Mouse (Mus musculus): ENCODE data around the gene Dctn5.
A peak's percentile ranks its signal among the peaks of the same experiment; 100 is the strongest.
"Not testable (repeated sequence)": the region's sequence is repeated elsewhere in the genome, so short reads cannot be mapped to it uniquely, and the experiment has no call there.

Gene Dctn5

GRCm38 (mm10) chr7:122132497-122133337 lies at the start of gene Dctn5, which contains the start of gene Palb2:
Dctn5 (plus strand) TSS chr7:122133041.
Palb2 (minus strand) TSS chr7:122132985.
- peak; percentile 94 for DNase-seq (ENCODE audit: low read depth, low spot score)

- no peak for DNase-seq (ENCODE audit: low read depth, low spot score)
Measured at GRCm38 (mm10) chr7:122087195-122087982, 45.5 kb upstream of the Dctn5 start.

- DNase-seq (ENCODE audit: low read depth, low spot score): no peak
Measured at GRCm38 (mm10) chr7:122094564-122095330, 38.1 kb upstream of the Dctn5 start.

- DNase-seq (ENCODE audit: low read depth, low spot score): no peak
Measured at GRCm38 (mm10) chr7:122098009-122098408, 34.8 kb upstream of the Dctn5 start.

GRCm38 (mm10) chr7:122099222-122099621 lies 33.6 kb upstream of the Dctn5 start:
- DNase-seq (ENCODE audit: low read depth, low spot score): peak; percentile 40

- DNase-seq (ENCODE audit: low read depth, low spot score): not testable (repeated sequence)
Measured at GRCm38 (mm10) chr7:122101014-122101746, 31.7 kb upstream of the Dctn5 start.

- DNase-seq (ENCODE audit: low read depth, low spot score): peak; percentile 72
Measured at GRCm38 (mm10) chr7:122101747-122102244, 31.0 kb upstream of the Dctn5 start, which contains the start of gene Ndufab1. Ndufab1 (minus strand) TSS chr7:122101886.

- DNase-seq (ENCODE audit: low read depth, low spot score): no peak
Measured at GRCm38 (mm10) chr7:122108206-122108605, 24.6 kb upstream of the Dctn5 start.

- no peak for DNase-seq (ENCODE audit: low read depth, low spot score)
Measured at GRCm38 (mm10) chr7:122123518-122123917, 9.3 kb upstream of the Dctn5 start.

- no peak for DNase-seq (ENCODE audit: low read depth, low spot score)
Measured at GRCm38 (mm10) chr7:122125636-122126035, 7.2 kb upstream of the Dctn5 start.

- DNase-seq (ENCODE audit: low read depth, low spot score): no peak
Measured at GRCm38 (mm10) chr7:122126946-122127345, 5.9 kb upstream of the Dctn5 start.

- no peak for DNase-seq (ENCODE audit: low read depth, low spot score)
Measured at GRCm38 (mm10) chr7:122131834-122132233, 1.0 kb upstream of the Dctn5 start.

GRCm38 (mm10) chr7:122133338-122133625 lies 441 bp downstream of the Dctn5 start:
- no peak for DNase-seq (ENCODE audit: low read depth, low spot score)

GRCm38 (mm10) chr7:122135070-122135469 lies 2.2 kb downstream of the Dctn5 start:
- DNase-seq (ENCODE audit: low read depth, low spot score): no peak

GRCm38 (mm10) chr7:122137071-122137470 lies 4.2 kb downstream of the Dctn5 start:
- DNase-seq (ENCODE audit: low read depth, low spot score): no peak

- no peak for DNase-seq (ENCODE audit: low read depth, low spot score)
Measured at GRCm38 (mm10) chr7:122138190-122138589, 5.3 kb downstream of the Dctn5 start.

GRCm38 (mm10) chr7:122140991-122141390 lies 8.2 kb downstream of the Dctn5 start:
- DNase-seq (ENCODE audit: low read depth, low spot score): no peak

GRCm38 (mm10) chr7:122152473-122152872 lies 19.6 kb downstream of the Dctn5 start:
- DNase-seq (ENCODE audit: low read depth, low spot score): no peak

GRCm38 (mm10) chr7:122158488-122158887 lies 25.6 kb downstream of the Dctn5 start:
- DNase-seq (ENCODE audit: low read depth, low spot score): no peak

- DNase-seq (ENCODE audit: low read depth, low spot score): peak; percentile 39
Measured at GRCm38 (mm10) chr7:122158915-122159902, 26.4 kb downstream of the Dctn5 start, which contains the start of gene Plk1. Plk1 (plus strand) TSS chr7:122159439.

Data from retina, adult 2 months (tissue).